Comparison of ENCODE assay signal across 24 mouse cellular contexts in the genomic region with DNA sequence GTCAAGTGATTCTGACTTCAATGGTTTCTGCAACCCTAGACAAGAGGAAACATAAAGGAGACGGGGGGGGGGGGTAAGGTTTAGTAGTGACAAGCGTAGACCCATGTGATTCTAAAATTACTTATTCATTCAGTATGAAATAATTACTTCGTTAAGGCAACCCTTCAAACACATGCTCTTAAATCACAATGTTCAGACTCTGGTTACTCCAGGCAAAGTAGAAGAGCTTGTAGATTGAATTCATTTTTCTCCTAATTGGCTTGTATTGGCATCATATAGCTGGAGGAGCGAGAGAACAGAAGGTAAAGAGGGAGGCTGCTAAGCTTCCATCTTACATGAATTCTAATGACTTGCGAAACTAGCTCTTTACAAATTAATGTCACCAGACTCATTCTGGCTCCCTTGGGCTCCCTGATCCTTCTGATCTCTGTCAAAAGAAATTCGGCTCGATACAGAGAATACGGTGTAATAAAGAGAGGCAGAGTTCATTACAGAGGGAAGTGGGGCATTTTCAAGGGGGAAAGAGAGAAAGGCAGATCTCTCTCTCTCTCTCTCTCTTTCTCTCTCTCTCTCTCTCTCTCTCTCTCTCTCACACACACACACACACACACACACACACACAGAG.
DNase-seq lines count a peak whose midpoint lies in the region; ATAC-seq and TF ChIP-seq lines count a peak whose summit lies in the region.
"Had no signal": no experiment of that assay in that cellular context is flagged by ENCODE, and none has a peak within 500 bp of the region (broad histone marks: within the 10 kb centered on the region; RNA-seq: fewer than 3 reads in every experiment).

No protein-coding gene starts in this region.

- no peak for DNase-seq in forebrain, embryonic 11.5 days (ENCODE audit: low spot score)
- no peak for DNase-seq in forebrain, embryonic 10.5 days (ENCODE audit: extremely low spot score, low spot score)
- DNase-seq in brain, embryonic 18.5 days (ENCODE audit: low read depth, low spot score) = peak; percentile 22
- no peak for DNase-seq in testis, postnatal 10 days (ENCODE audit: low spot score)
- no peak for DNase-seq in cerebellum, adult 2 months
- no peak for DNase-seq in cerebellum, adult 18-20 months
- DNase-seq: adrenal gland, postnatal 36 days; cerebellum, postnatal 10 days; gastrocnemius, postnatal 10 days; heart, adult 18-20 months; heart, postnatal 36 days; kidney, adult 9 months; kidney, postnatal 36 days; left cerebral cortex, postnatal 4 days; liver, postnatal 0 days; lung, postnatal 14 days; right cerebral cortex, postnatal 14 days; spleen, adult 18-20 months; thymus, adult 2 months had no signal

- H3K9ac ChIP-seq in forebrain, embryonic 11.5 days (ENCODE audit: low read length) = no peak overlapping the region
- no peak overlapping the region for H3K9ac ChIP-seq in hindbrain, embryonic 13.5 days
- H3K9ac ChIP-seq in midbrain, embryonic 16.5 days (ENCODE audit: low read depth, low read length) = no peak overlapping the region
- H3K9ac ChIP-seq: heart, embryonic 13.5 days; liver, postnatal 0 days; neural tube, embryonic 13.5 days had no signal

- 0 out of 2 replicates have a peak, but pooled peaks cover 2% of the 10 kb centered on the region for H3K27me3 ChIP-seq in forebrain, embryonic 11.5 days (ENCODE audit: control insufficient read depth, insufficient read depth, low read length)
- peaks cover 82% of the 10 kb centered on the region for H3K27me3 ChIP-seq in forebrain, embryonic 10.5 days (ENCODE audit: poor library complexity, severe bottlenecking)
- 0 out of 2 replicates have a peak, but pooled peaks cover 7% of the 10 kb centered on the region for H3K27me3 ChIP-seq in hindbrain, embryonic 13.5 days
- no peaks in the 10 kb centered on the region for H3K27me3 ChIP-seq in midbrain, embryonic 16.5 days (ENCODE audit: control insufficient read depth, insufficient read depth, low read depth, low read length)
- H3K27me3 ChIP-seq in cerebellum, adult 2 months (ENCODE audit: control insufficient read depth, insufficient read depth, low read length) = no peaks in the 10 kb centered on the region

- H3K9me3 ChIP-seq in forebrain, embryonic 11.5 days (ENCODE audit: control insufficient read depth, low read length) = no peaks in the 10 kb centered on the region
- H3K9me3 ChIP-seq in forebrain, embryonic 10.5 days = no peaks in the 10 kb centered on the region
- no peaks in the 10 kb centered on the region for H3K9me3 ChIP-seq in hindbrain, embryonic 13.5 days
- H3K9me3 ChIP-seq in midbrain, embryonic 16.5 days (replicated peaks; ENCODE audit: control insufficient read depth, low read length, poor library complexity, severe bottlenecking) = no peaks in the 10 kb centered on the region
- H3K9me3 ChIP-seq: G1E; heart, embryonic 13.5 days; neural tube, embryonic 13.5 days had no signal

- ATAC-seq in forebrain, embryonic 11.5 days (replicated peaks; ENCODE audit: low FRiP score) = peak; percentile 82
- ATAC-seq in hindbrain, embryonic 13.5 days (ENCODE audit: low FRiP score) = peak; percentile 59; the same call in 1 of the 2 replicates
- ATAC-seq in midbrain, embryonic 16.5 days = peak; percentile 77
- ATAC-seq: liver, postnatal 0 days had no signal

- no peak overlapping the region for H3K4me2 ChIP-seq in forebrain, embryonic 11.5 days (ENCODE audit: low read depth, low read length, severe bottlenecking)
- H3K4me2 ChIP-seq in hindbrain, embryonic 13.5 days = no peak overlapping the region
- H3K4me2 ChIP-seq in midbrain, embryonic 16.5 days (ENCODE audit: low read length) = no peak overlapping the region
- H3K4me2 ChIP-seq: heart, embryonic 13.5 days; neural tube, embryonic 13.5 days had no signal

- TF ChIP-seq POLR2A in cerebellum, adult 2 months (IDR thresholded peaks at IDR 0.05; ENCODE audit: borderline replicate concordance, insufficient read depth, low read length) = no peak

- WGBS in forebrain, embryonic 11.5 days = 45% methylated on average over 8 of the region's 8 CpGs
- WGBS in forebrain, embryonic 10.5 days = 61% methylated on average over 8 of the region's 8 CpGs
- WGBS in hindbrain, embryonic 13.5 days = 47% methylated on average over 8 of the region's 8 CpGs
- WGBS in midbrain, embryonic 16.5 days = 42% methylated on average over 8 of the region's 8 CpGs
- WGBS in cerebellum, adult 2 months = 53% methylated on average over 8 of the region's 8 CpGs

- H3K36me3 ChIP-seq in forebrain, embryonic 11.5 days (ENCODE audit: control insufficient read depth, insufficient read depth, low read length) = no peaks in the 10 kb centered on the region
- H3K36me3 ChIP-seq in forebrain, embryonic 10.5 days (replicated peaks) = no peaks in the 10 kb centered on the region
- no peaks in the 10 kb centered on the region for H3K36me3 ChIP-seq in hindbrain, embryonic 13.5 days
- no peaks in the 10 kb centered on the region for H3K36me3 ChIP-seq in midbrain, embryonic 16.5 days (ENCODE audit: control insufficient read depth, insufficient read depth, low read length)
- H3K36me3 ChIP-seq: G1E; heart, embryonic 13.5 days; neural tube, embryonic 13.5 days had no signal

- H3K4me3 ChIP-seq in forebrain, embryonic 11.5 days (ENCODE audit: low read depth, low read length) = no peak overlapping the region
- H3K4me3 ChIP-seq in forebrain, embryonic 10.5 days = no peak overlapping the region
- H3K4me3 ChIP-seq in hindbrain, embryonic 13.5 days = no peak overlapping the region
- no peak overlapping the region for H3K4me3 ChIP-seq in midbrain, embryonic 16.5 days (ENCODE audit: low read depth, low read length)
- no peak overlapping the region for H3K4me3 ChIP-seq in cerebellum, adult 2 months (replicated peaks; ENCODE audit: insufficient read depth, low read depth, low read length)
- H3K4me3 ChIP-seq: heart, embryonic 13.5 days; neural tube, embryonic 13.5 days had no signal

- no peak overlapping the region for H3K27ac ChIP-seq in forebrain, embryonic 11.5 days (ENCODE audit: low read depth, low read length)
- H3K27ac ChIP-seq in forebrain, embryonic 10.5 days = no peak overlapping the region
- no peak overlapping the region for H3K27ac ChIP-seq in hindbrain, embryonic 13.5 days
- no peak overlapping the region for H3K27ac ChIP-seq in midbrain, embryonic 16.5 days (ENCODE audit: low read length)
- H3K27ac ChIP-seq in cerebellum, adult 2 months (ENCODE audit: insufficient read depth, low read length) = no peak overlapping the region
- H3K27ac ChIP-seq: heart, embryonic 13.5 days; neural tube, embryonic 13.5 days had no signal

- H3K4me1 ChIP-seq in forebrain, embryonic 11.5 days (replicated peaks; ENCODE audit: control insufficient read depth, insufficient read depth, low read length) = no peaks in the 10 kb centered on the region
- H3K4me1 ChIP-seq in forebrain, embryonic 10.5 days = peaks cover 4% of the 10 kb centered on the region; the same call in 1 of the 2 replicates
- no peaks in the 10 kb centered on the region for H3K4me1 ChIP-seq in hindbrain, embryonic 13.5 days (replicated peaks)
- no peaks in the 10 kb centered on the region for H3K4me1 ChIP-seq in midbrain, embryonic 16.5 days (ENCODE audit: control insufficient read depth, insufficient read depth, low read length)
- no peaks in the 10 kb centered on the region for H3K4me1 ChIP-seq in cerebellum, adult 2 months (ENCODE audit: control insufficient read depth, insufficient read depth, low read length)
- H3K4me1 ChIP-seq: heart, embryonic 13.5 days; neural tube, embryonic 13.5 days had no signal

- TF ChIP-seq CTCF in cerebellum, adult 2 months (IDR thresholded peaks at IDR 0.05; ENCODE audit: borderline replicate concordance, insufficient read depth, low read depth, low read length) = no peak
